Mouse (Mus musculus) fibroblast of lung, adult 2 months (primary cell): ENCODE data around the gene Eef2kmt.
"Not testable (repeated sequence)": the region's sequence is repeated elsewhere in the genome, so short reads cannot be mapped to it uniquely, and the experiment has no call there.

Experiments
- DNase-seq: peaks from one replicate; pipeline ENCODE4 v3.0.0-alpha.2; 2011; ENCODE audit warnings: low read depth

Eef2kmt gene

DNA sequence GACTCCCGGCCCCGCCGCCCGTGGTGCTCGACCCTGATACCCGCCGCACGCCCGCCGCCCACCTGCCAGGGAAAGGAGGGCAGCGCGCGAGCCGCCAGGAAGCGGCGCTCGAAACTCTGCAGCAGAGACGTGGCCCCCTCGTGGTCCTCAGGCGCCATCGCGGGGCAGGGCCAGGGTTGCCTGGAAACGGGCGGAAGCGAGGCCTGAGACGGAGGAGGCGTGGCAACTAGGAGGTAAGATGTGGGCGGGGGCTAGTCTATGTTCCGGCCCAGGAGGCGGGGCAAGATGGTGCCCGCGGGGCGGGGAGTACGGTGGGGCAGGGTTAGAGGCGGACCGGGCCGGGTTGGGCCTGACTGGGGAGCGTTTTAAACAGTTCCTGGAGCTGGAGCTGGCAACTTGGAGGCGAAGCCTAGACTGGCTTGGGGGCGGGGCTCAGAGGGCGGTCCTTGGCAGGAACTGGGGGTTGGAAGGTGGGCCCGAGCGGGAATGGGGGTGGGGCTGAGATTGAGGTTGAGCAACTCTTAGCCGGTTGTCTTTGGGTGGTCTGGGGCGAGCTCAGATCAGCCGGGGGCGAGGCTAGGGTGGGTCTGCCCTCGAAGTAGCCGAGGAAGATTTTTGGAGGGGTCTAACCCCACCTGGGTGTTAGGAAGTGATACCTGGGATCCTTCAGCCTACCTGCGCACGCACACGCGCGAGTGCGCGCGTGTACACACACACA, at the start of gene Eef2kmt:
TSS of gene Eef2kmt (minus strand) at position 205 of the 718 bp plus-strand sequence.
- DNase-seq = peak; percentile 96

DNA sequence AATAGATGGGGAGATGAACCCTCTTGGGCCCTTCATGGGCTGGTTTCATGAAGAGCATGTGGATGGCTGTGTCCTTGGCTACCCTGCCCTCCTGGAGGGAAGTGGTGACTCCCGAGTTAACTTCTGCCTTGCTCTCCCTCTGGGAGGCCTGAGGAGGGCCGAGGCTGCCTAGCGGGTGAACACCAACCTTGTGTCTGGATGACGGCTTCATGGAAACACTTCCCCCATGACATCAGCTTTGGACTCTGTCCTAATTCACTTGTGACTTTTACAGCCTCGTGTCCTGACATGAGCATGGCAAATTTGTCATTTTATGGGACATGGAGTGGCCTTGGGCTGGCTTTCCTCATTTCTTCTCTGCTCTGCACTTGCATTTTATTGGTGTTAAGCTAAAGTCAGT, 39.5 kb upstream of the Eef2kmt start:
- DNase-seq = no peak

DNA sequence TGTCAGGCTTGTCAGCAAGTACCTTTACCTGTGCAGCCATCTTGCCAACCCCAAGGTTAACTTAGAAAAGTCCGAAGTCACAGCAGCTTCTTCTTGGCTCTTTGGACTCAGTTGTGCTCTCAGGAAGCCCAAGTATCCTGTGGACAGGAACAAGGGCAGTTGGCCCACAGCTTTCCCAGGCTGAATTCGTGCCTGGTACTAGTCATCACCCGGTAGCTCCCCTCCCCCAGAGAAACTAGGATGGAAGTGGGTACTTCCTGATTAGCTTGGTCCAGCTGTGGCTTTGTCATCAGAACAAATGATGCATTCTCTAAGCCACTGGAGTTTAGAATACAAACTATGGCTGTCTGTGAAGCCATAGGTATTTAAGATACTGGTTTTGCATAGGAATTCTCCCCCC, 29.6 kb upstream of the Eef2kmt start:
- DNase-seq = no peak

DNA sequence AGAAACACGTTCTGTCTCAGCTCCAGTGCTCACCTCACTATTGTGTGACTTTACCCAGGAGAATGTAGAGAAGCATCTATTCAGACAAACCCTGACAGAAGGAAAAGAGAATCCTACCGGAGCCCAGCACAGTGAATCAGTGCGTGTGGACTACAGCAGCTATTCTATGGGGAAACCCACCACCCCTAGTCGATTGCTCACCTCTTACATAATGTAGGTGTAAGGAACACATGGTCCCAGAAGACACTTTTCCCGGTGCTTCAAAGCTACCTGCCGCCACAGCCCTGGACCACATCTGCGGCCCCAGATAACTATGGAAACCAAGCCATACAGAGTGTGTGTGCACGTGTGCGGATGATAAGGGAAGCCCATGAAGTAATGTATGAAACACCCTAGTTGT, 26.9 kb upstream of the Eef2kmt start:
- no peak for DNase-seq

DNA sequence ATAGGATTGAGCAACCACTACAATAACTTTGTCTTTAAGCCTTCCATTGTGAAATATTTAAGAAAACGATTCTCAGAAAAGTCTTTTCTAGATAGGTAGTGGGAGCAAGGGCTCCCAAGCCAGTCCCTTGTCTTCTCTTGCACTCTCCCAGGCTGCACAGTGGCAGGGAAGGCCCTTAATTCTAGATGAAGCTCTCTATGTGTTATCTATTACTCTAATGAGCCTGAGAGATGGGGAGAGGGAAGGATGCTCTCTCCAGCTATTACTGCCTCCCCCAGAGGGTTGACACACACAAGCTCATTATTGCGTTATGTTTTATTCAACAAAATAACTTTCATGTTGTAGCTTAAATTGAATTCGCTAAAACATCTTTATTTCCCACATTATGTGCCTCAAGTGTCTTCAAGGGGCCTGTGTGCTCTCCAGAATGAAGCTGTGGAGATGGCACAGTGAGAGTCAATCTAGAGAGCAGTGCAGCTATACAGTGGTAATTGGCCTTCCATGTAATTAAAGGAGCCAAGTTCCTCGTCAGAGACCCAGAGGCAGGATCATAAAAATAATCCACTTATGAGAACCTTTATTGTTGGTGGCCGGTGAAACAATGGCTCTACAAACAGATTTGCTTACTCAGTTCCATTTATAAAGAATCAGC, 23.9 kb upstream of the Eef2kmt start:
- no peak for DNase-seq

DNA sequence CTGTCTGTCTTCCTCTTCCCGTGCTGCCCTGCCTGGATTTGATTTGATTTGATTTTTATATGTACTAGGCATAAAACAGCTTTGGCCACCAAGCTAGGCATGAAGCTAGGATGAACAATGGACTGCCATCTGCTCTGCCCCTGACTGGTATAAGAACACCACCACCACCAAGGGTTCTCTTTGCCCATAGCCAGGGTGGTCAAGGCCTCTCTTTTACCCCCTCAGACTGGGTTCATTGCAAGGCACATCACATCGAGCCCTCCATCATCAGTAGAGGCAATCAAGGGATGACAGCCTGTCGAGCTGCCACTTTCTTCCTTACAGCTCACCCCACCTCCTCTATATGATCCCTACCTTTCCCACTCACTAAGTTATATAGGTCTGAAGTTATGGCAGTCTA, 16.6 kb upstream of the Eef2kmt start:
- no peak for DNase-seq

DNA sequence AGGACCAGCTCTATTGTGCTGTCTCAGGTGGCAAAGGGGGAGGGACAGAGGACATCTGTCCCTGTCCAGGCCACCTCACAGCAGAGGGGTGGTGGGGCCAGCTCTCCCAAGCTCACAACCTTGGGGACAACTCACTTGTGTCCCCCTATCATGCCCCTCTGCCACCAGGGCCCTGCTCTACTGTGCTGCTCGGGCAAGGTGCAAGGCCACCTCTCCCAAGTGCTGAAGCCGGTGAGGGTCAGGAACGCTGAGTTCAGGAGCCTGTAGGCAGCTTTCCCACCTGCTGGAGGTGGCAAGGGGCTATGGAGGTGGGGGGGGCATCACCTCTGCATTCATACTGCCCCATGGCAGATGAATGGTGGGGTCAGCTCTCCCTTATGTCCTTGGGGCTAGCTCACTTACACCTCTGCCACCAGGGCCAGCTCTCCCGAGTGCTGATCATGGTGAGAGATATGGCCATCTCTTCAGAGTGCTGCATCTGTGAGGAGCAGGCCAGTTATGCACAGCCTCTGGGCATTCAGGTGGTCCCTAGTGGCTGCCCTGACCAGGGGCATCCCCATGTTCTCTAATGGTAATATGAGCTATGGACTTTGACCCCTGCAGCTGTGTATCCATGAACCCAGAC, 15.7 kb upstream of the Eef2kmt start:
- DNase-seq = no peak

DNA sequence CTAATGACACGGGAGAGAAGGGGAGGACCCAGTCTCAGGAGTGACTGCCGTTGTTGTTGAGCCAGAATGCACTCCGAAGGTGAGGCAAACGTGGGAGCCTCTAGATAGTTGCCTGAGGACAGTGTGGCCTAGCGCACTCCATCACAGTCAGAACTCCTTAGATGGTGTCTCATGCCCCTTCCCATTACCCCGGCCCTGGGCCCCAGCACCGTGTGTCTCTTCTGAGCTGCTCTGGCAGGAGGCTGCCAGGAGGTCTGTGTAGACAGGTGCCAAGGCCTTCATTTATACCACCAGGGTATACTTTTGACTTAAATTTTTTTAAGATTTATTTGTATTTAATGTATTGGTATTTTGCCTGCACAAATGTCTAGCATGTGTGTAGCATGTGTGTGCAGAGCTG, 8.1 kb upstream of the Eef2kmt start:
- no peak for DNase-seq

DNA sequence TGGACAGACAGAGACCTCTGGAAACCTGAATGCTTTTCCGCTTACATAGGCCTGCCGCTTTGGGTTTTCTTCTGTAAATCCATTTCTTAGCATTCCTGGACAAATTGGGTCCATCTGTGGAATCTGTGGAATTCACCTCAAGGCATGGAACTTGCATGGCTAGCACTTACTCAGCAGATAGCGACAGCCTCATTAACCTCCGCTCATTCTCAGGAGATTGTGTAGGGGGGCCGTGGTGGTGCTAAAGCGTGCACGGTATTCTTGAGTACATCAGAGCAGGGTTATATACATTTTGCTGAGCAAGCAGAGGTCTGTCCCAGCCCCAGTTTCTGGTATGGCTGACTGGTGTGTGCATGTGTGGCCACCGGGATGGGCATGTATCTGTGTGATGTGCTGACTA, 7.4 kb upstream of the Eef2kmt start:
- no peak for DNase-seq

DNA sequence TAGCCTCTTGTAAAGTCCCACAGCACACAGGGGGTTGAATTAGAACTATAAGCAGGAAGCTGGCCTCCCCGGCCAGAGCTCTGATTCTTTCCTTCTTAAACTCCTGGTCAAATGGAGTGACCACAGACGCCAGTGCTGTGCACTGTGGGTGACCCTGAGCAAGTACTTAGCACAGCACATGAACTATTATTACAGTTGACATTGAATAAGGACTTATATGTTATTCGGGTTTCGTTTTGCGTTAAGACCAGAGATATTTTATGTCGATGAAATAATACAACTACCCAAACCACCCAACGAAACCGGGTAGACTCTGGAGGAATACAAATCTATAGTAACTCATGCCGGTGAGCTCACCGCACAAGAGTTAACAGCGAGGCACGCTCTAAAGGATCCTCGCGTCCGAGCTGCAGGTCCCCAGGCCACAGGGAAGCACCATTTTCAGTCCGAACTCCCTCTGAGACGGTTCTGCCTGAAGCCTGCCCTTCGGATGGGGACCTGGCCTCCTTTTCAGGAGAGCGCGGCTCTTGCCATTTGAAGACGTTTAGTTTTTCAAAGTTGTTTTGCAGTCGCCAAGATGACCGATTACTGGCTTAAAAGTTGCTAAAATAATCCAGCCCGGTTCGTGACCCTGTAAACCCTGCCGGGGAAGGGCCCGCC, 572 bp downstream of the Eef2kmt start:
- DNase-seq = no peak

DNA sequence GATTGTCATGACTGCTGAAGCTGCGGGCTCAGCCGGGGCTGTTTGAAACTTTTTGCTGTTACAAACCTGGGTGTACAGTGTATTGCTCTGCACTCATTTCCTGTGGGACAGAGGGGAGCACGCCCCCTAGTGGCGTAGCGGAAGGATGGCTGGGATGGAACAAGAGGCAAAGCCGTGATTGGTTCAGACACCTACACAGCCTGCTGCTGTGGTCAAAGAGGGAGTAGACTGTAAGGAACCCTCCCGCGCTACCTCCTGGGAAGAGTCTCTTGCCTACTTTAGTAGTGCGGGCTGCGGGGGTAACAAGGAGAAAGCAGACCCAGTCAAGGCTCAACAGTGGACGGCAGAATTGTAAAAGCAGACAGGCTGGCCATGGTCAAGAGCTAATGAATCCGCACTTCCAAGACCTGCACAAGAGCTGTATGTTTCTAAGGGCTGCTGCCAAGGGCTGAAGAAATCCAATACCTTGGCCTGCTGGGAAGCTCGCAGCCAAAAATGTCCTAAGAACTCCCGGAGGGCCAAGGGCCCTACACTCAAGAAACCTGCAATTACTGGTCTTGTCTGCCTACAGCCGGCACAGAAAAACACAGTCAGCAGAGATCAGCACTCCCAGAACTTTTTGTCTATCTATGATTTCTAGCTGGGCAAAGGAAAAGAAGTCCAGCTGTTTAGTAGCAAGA, 1.3 kb downstream of the Eef2kmt start:
- peak; percentile 79 for DNase-seq

DNA sequence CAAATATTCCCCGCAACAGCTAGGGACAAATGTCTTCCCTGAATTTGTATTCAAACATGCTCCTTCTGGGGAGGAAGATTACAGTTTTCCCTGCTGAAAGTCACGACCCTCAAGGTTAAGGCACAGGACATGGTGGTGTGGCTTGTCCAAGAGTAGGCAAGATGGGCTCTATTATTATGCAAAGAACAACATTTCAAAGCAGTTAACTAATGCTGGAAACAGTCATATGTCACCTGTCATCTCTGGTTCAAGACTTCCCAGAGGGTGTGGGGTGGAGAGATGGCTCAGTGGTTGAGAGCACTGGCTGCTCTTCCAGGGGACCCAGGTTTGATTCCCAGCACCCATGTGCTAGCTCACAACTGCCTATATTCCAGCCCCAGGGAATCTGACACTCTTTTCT, 3.5 kb downstream of the Eef2kmt start:
- DNase-seq = no peak

DNA sequence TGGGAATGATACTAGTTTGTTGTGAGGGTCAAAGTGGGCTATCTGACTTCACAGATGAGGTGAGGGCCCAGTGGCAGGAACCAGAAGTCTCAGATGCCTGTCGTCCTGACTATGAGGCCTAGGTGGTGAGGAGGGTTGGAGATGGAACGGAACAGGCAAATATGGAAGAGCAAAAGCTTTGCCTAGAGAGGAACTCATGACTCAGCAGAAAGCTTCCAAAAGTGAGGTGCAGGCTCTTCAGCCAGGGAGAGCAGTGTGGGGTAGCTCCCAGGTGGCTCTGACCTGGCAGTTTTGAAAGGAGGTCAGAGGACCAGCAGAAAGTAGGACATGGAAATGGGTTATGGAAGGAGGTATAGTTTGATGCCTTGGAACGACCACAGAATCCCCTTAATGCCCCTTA, 4.9 kb downstream of the Eef2kmt start:
- DNase-seq = no peak

DNA sequence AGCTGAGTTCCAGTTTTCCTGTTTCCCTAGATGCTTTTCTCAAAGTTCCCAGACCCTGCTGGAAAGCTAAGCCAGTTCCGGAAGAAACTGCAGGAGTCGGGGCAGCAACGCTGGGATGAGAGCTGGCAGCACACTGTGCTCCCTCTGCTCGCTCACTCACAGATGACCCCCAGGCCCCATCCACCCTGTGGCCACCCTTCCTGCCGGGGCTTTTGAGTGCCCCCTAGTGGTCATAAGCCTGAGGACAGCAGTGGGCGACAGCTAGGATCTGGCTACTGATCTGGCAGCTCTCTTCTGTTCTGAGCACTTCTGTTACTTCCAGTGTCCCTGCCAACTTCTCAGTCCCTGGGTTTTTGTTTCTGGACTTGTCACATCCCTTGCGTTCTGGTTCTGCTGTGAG, 11.4 kb downstream of the Eef2kmt start:
- DNase-seq = peak; percentile 3

DNA sequence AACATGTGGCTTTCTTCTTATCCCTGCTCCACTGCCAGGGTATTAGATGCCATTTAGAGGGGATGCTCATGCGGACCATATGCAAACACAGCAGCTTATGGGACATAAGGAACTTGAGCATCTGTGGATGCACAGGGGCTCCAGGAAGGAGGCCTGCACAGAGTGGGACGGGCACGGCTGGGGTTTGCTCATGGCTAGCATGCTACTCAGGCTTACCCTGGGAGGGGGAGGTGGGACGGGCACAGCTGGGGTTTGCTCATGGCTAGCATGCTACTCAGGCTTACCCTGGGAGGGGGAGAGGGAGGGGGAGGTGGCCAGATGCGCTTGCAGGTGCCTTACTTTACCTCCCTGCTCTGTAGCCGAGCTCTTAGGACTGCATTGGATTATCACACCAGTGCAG, 12.9 kb downstream of the Eef2kmt start:
- DNase-seq = no peak

DNA sequence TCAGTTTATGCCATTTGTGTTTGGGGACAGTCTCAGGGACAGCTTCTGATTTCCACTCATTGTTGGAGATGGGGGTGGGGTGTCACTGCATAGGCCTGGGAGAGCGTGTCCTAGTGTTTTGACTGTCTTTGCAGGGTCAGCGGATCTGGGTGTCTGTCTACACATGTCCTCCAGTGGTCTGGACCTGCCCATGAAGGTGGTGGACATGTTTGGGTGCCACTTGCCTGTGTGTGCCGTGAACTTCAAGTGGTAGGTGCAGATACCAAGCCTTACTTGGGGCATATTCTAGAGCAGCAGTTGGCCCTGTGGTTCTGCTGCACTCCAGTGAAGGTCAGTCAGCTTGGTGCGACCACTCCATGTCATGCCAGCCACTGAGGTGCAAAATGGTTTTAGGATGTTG, 13.4 kb downstream of the Eef2kmt start:
- no peak for DNase-seq

DNA sequence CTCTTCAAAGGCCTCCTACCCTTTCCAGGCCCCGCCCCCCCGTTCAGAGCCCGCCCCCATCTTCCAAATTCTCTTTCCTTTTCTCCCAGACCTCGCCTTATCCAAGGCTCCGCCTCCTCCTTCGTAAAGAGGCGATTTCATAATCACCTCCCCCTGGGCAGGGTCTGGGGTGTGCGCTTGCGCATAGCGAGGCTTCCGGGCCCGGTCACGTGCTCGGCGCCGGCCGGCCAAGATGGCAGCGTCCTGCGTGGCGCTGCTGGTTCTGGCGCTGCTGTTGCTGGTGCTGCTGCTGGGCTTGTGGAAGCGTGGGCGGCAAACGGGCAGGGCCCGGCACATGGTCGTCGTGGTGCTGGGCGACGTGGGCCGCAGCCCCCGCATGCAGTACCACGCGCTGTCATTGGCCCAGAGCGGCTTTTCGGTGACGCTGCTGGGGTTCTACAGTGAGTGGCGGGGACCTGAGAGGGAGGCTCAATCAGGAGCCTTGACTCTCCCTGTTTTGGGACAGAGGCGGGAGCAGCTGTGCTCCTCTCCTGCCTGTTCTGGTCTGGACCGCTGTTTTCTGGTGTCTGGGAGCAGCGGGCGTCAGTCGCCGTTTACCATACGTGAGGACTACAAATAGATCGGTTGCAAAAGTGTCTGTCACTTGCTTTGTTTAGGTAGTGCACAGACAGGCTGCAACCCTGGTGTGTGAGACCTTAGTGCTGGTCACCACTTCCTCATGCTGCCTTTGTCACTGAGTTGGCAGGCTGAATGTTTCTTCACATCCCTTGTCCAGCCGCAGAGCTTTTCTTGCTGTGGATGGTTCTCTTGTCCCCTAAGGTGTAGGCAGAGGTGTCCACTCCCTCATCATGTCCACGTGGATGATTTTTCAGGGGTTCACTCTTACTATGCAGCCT, 22.1 kb downstream of the Eef2kmt start, which contains the start of gene Alg1:
TSS of gene Alg1 (plus strand) at position 204 of the 896 bp plus-strand sequence.
- peak; percentile 90 for DNase-seq

DNA sequence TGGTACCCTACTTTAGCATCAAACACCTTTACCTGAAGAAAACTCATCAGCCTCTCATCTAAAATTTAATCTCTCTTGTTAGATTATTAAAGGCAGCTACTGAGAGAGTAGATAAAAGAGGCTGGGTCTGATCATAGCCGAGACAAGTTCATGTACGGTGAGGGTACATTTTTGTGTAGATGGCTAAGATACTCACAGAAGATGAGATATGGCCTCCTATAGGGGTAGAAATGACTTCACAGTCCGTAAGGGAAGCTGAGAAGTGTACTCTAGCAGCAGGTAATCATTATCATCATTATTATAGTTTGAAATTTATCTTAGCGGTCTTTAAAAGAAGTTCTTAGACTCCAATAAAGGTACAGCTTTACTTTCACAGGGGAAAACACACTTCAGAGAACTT, 22.8 kb downstream of the Eef2kmt start:
- DNase-seq = no peak

DNA sequence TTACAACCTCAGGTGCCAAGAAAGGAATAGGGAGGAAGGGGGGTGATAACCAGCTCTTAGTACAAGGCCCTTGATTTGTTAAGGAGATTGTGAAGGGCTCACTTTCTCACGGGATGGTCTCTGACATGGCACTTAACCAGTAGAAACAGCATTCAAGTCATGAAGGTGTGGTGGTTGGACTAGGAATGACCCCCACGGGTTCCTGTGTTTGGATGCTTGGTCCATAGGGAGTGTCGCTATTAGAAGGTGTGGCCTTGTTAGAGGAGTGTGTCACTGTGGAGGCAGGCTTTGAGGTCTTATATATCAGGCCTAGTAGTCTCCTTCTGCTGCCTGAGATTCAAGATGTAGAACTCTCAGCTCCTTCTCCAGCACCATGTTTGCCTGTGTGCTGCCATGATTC, 27.7 kb downstream of the Eef2kmt start:
- DNase-seq = not testable (repeated sequence)

DNA sequence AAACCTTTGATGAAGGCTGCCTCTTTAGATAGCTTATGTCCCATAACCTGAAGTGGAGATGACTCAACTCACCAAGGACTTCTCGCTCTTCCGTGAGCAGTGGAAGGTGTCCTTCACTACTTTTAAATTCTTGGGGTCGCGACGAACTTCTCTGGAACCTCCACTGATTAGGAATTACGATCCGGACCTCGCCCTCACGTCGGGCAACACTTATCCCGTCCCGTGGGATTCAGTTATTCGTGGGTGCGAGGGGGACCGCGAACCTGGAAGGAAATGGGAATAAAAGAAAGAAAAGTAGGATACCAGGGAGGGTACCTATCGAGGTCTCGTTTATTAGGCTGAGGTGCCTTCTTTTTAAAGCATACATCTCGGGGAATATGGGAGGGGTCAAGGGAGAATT, 28.3 kb downstream of the Eef2kmt start:
- DNase-seq = not testable (repeated sequence)

DNA sequence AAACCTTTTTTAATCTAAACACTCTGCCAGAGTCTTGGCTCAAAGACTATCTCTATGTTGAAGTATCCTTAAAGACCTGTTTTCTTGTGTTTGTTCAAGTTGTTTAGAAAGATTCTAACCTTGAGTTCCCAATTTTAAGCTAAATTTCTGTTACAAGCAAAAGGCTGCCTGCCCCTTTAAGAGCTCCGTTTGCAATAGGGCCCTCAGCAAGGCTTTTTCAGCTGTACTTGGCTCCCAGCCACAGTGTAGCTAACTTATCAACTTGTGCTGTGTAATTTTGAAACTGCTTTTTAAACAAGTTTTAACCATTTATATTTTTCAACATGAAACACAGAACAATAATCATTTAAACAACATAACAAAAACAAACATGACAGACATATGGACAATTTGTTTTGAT, 29.2 kb downstream of the Eef2kmt start:
- DNase-seq = not testable (repeated sequence)
